Mouse (Mus musculus) myocyte (in vitro differentiated cells): Measurements from ENCODE around the gene Map7d1.

Source experiments
- POLR2A ChIP-seq: IDR thresholded peaks from one replicate; pipeline ENCODE4 v1.6.1; 2011; ENCODE audit warnings: low read depth, mild to moderate bottlenecking, control low read depth, moderate library complexity; ENCODE audit not compliant: insufficient read length
- SRF ChIP-seq: IDR thresholded peaks from one replicate; pipeline ENCODE4 v1.6.1; 2011; ENCODE audit warnings: low read depth; ENCODE audit not compliant: control insufficient read depth, insufficient read length

- no peak for TF ChIP-seq SRF
- TF ChIP-seq POLR2A = no peak
Observed at GRCm38 (mm10) chr4:126287302-126287995, 31.3 kb upstream of the Map7d1 start.
